Mouse (Mus musculus) olfactory bulb, adult 2 months (tissue): ENCODE results near the gene Tcl1.

Source experiments
- CTCF ChIP-seq: fragments of 200-500 bp; IDR thresholded peaks from 2 replicates; pipeline ENCODE4 v1.5.1; 2012; ENCODE audit warnings: low read depth, mild to moderate bottlenecking, low read length, moderate library complexity; ENCODE audit not compliant: insufficient read depth
- POLR2A ChIP-seq: fragments of 200-500 bp; IDR thresholded peaks from 2 replicates; pipeline ENCODE4 v1.6.1; 2012; ENCODE audit warnings: mild to moderate bottlenecking, low read depth, low read length, moderate library complexity; ENCODE audit not compliant: insufficient read depth

- no peak for TF ChIP-seq POLR2A
- TF ChIP-seq CTCF: no peak
Observed at GRCm38 (mm10) chr12:105235091-105235490, 12.5 kb upstream of the Tcl1 start.
